Mouse (Mus musculus): ENCODE measurements around the gene Fam90a1a.
"Not testable (repeated sequence)": the region's sequence is repeated elsewhere in the genome, so short reads cannot be mapped to it uniquely, and the experiment has no call there.

The Fam90a1a gene

DNA sequence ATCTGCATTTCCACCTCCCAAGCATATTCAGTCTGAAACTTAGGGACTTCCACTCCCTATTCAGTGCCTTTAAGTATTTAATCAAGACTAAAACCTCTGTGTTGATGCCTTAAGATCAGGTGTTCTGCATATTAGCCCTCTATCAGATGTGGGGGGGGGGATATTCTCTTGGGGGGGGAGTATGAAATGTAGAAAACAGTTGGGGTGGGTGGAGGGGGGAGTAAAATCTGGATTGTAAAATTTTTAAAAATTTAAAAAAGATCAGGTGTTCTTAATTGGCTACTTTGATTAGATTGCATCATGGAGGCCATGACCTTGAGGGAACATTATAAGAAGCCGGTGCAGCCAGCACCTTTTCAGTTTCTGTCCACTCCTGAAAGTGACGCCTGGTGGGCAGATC is at the start of gene Fam90a1a:
TSS of gene Fam90a1a (plus strand) at position 301 of the 400 bp plus-strand sequence.
- DNase-seq (ENCODE audit: low read depth, low spot score) = no peak

DNA sequence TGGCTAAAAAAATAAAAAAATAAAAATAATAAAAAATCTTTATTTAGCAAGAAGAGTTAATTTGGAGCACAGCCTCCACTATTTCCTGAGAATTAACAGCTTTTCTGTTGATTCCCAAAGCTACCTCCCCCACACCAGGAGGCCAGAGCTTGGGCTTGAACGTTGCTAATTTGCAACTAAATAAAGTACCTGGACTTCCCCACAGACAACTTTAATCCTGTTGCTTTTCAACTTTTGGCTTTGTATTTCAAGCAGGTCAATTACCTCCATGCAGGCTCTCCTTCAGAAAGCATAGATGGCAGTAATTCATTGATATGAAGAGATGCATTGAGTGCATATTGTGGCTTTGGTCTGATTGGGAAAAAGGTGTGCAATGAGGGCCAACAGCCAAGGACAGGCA is 46.6 kb upstream of the Fam90a1a start:
- DNase-seq (ENCODE audit: low read depth, low spot score) = no peak

DNA sequence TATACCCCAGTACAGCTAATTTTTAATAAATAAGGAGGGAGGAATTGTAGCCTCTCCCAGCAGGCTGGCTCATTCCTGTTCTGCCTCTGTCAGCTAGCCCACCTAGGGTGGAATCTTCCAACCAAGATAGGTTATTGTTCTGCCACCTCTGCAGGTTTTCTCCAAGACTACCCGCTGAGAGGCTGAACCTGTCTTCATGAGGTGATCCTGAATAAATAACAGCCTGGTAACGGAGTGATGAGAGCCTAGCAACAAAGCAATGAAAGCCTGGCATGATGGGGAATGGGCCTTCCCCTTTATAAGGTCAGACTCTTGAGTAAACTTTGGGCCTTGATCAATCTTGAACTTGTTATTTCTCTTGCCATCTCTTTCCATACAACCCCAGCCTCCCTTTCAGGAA is 46.0 kb upstream of the Fam90a1a start:
- DNase-seq (ENCODE audit: low read depth, low spot score) = no peak

DNA sequence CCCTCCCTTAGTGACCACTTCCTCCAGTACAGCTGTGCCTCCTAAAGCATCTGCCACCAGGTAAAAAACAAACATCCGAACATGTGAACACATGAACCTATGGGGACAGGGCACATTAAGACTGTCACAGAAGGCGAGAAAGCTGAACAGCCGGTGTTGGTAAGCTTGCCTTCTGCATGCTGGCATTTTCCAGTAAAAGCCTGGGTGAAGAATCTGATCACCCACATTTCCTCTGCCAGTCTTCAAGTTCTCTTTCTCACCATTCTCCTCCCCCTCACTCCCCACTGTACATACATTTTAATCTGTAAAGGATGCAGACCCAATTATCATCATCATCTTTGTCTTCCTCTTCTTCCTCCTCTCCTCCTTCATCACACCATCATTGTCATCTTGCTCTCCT is 42.9 kb upstream of the Fam90a1a start:
- DNase-seq (ENCODE audit: low read depth, low spot score) = no peak

DNA sequence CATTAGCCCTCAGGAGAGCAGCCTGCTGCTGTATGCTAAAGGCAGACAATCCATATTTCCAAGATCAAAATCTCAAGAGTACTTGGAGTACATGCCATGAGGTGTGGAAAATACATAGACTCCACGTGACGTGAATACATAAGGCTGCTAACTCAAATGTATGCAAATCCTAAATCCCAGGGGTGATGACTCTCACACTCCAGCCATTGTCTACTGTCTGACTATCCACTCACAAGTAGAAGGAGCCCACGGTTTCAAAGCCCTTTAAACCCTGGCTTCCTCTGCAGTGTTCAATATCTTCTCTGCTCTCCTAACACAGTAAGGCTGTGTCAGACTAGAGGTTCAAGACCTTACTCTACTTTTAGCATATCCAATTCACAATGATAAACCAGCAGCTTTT is 27.8 kb upstream of the Fam90a1a start:
- DNase-seq (ENCODE audit: low read depth, low spot score) = not testable (repeated sequence)

DNA sequence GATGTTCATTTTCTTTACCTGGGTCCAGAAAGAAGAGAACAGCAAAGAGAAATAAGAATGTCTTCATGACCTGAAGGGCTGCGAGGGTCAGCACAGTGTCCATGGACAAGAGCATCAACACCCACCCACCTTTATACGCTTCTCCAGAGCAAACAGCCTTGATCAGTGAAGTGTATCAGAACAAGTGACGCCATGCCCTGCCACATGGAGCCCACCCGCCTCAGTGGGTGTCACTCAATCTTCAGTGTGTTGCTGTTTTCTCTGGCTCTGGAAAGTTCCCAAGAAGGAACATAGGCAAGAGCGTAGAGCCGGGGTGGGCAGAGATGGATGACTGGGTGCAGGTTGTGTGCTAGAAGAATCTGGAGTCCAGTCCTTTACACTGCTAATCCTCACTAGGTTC is 25.9 kb upstream of the Fam90a1a start, which contains the start of gene Defb15:
TSS of gene Defb15 (minus strand) at position 101 of the 400 bp plus-strand sequence.
- no peak for DNase-seq (ENCODE audit: low read depth, low spot score)

DNA sequence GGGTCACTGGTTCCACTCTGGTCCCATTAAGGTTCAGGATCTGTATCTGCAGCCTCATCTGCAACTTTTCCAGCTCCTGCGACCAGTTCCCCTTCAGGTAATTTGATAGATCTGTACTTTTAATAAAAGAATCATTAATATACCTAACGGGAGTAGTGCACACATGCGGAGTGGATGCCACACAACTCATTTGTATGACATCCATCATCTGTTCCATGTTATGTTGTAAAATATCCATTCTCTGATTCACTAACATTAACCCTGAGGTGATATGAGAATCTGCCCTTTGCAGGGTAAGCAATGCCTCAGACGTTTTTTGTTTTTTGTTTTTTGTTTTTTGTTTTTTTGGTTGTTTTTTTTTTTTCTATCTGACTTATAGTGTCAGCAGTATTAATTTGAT is 20.5 kb upstream of the Fam90a1a start, which contains the start of gene Defb35:
TSS of gene Defb35 (plus strand) at position 301 of the 400 bp plus-strand sequence.
- not testable (repeated sequence) for DNase-seq (ENCODE audit: low read depth, low spot score)

DNA sequence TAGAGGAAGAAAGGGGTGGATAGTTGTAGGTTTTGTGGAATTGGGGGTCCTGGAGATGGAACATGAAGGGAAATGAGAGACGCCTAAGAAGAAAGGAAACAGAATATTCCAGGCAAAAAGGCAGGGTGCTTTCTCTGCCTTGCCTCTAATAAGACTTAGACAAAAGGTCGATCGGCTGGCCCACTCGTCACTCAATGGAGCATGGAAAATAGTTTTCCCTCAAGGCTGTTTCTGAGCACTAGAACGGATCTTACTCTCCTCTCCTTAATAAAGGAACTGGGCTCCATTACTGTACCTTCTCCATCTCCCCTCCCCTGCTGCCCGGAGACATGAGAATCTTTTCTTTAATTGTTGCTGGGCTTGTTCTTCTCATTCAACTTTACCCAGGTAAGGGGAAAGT is 12.1 kb upstream of the Fam90a1a start, which contains the start of gene Defb13:
TSS of gene Defb13 (plus strand) at position 301 of the 400 bp plus-strand sequence.
- DNase-seq (ENCODE audit: low read depth, low spot score) = no peak

DNA sequence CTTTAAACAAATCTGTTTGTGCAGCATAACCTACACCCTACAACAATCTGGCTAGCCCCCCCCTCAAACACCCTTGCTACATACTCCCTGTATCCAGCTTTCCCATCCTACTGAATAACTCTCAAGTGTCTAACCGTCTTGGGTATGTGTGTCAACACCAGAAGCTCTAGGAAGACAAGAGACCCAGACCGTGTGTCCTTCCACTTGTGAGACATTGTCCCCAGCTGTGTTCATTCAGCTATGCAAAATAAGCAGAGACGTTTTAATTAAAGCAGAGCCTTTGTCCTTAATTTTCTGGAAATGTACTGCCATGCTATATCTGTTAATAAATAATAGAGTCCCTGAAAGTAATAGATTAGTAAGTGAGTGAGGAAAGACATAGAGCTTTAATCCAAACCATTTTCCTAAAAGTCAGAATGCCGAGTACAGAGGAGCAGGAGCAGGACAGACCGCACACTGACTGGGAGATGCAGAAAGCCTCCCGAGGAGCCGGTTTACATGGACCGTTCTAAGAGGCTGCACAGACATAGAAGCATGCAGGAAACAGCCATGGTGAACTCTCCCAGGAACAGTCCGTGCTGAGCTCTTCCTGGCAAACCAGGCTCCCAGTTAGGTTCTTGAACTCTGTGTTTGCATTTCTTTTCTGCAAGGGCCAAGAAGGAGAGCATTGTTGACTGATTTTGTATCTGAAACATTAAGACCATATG is 11.1 kb upstream of the Fam90a1a start:
- DNase-seq (ENCODE audit: low read depth, low spot score) = no peak

DNA sequence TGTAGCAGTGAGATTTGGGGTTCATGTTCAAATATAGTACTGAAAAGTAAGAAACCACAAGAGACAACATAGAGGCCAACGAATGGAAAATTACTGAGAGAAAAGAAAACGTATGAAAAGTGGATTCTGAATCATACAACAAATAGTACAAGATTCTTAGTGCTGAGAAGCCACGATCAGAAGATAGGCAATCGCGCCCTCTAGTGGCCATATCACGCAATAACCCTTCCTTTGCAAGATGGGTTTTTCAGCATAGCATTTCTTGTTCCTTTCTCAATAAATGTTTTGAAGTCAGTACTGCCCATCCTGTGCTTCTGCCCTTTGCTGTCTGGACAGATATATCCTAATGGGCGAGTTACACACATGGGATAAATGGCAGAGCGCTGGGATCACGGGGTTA is 3.2 kb upstream of the Fam90a1a start:
- DNase-seq (ENCODE audit: low read depth, low spot score) = peak; percentile 38

DNA sequence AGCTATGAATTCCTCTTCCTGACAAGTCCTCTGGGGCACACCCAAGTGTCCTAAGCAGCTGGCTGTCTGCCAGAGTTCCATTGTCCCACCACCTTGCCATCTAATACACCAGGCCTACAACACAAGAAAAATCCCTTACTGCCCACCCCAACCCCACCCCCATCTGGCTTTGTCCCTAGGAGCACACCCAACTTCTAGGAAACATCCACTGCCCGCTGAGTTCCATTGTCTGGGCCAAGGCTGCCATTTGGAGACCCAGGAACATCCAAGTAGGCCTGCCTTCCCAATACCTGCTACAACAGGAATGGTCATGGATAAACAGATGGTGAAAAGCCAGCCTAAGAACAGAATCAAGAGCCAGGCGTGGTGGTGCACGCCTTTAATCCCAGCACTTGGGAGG is 2.2 kb upstream of the Fam90a1a start:
- no peak for DNase-seq (ENCODE audit: low read depth, low spot score)

DNA sequence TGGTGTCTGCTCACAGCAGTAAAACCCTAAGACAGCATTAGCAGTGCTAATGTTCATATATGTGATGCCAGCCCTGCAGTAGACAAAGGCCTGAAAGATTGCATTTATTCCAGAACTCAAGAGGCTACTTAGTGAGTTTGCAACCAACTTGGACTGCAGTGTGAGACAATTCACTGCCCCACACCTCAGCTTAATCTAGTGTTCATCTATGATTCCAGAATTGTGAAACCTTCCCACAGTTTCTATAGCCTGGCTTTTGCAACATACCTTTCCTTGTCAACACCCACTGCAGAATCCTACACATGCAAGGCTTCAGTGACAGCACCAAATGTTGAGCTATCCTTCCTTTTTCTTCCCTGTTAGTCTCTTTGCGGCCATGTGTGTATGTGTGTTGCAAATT is 8.1 kb downstream of the Fam90a1a start:
- DNase-seq (ENCODE audit: low read depth, low spot score) = no peak

DNA sequence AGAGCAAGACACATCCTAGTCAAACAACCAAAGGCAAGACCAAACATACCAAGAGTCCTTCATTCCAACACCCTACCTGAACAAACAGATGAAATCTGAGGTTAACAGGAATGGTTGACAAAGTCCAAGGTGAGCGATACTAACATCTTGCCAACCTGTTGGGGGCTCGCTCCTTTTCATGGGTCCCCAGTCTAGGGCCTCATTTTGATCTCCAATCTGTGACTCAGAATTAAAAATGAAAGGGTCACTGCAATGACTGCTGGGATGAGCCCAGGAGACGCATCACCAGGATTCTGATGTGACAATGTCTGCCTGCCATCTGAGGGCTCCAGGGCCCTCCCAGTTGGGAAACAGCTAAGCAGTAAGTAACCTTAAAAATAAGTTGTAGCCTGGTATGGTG is 11.0 kb downstream of the Fam90a1a start, which contains the start of gene Ccdc70:
TSS of gene Ccdc70 (plus strand) at position 301 of the 400 bp plus-strand sequence.
- no peak for DNase-seq (ENCODE audit: low read depth, low spot score)

DNA sequence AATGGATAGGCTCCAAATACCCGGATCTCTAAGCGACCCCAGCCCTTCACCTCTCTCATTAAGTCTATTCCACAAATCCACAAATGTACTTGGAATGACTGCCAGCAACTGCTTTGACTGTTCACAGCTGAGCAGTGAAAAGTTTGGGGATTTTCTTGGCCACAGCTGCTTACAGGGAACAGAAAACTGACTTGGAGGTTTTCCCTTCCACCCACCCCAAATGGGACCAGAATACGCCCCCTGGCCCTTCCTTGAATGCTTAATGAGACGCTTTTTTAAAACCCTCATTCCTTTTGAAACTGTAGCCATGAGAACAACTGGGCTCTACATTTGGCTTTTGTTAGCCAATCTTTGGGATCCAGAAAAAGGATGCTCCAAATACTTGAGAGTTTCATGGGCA is 19.7 kb downstream of the Fam90a1a start:
- DNase-seq (ENCODE audit: low read depth, low spot score) = no peak

DNA sequence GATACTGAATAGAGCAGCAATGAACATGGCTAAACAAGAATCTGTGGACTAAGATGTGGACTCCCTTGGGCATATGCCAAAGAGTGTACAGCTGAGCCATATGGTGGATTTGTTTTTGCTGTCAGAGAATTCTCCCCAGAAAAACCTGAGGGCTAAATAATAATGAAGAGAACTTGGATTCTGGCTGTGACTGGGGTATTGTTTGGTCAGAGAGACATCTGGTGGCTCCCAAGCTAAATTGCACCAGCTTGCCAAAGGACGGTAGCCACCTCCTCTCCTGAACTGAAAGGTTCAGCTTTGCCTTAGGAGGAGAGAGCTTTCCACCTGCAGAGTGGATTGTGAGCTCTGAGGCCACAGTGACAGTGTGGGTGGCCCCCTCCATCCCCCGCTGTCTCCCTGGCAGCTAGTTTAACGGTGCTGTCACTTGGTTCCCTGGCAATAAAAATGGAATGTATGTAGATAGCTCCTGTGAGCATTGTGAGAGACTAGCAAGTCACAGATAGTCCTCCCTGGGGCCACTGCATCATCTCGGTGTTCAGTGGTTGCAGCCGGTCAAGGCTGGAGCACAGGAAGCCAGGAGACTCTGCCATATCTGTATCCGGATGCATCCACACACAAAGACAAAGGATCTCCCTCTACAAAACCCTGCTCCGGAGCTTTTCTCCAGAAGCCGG is 23.3 kb downstream of the Fam90a1a start:
- DNase-seq (ENCODE audit: low read depth, low spot score) = no peak

DNA sequence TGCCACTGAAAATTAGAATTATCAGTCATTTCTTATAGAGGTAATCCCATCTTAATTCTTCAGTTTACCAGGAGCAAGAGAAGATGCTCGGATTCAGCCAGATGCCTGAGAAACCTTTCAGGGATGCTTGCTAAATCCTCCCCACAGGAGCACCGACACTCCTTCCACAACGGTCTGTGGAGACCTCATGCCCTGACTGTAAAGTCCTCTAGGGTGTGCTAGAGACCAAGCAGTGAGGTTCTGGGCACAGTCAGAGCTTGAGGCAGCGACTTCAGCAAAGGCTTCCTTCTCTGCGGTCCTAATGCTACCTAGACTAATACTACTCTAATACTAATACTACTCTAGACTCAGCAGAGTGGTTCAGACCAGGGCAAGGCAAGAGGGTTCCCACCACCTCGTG is 33.7 kb downstream of the Fam90a1a start:
- peak; percentile 43 for DNase-seq (ENCODE audit: low read depth, low spot score)

DNA sequence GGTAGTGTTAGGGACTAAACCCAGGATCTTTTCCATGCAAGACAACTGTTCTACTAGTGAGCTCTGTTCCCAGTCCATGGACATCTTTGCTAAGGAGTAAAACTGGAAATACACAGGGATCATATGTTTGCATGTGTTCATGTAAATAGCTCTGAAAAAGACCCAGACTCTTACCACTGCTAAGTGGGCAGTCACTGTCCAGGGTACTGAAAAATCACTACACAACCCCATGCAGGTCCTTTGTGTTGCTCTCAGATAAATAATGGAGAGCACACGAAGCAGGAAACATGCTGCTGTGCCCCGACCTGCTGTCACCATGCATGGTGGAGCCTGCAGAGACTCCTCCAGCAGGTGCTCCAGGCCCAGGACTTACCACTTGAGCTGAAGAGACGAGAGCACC is 36.7 kb downstream of the Fam90a1a start:
- DNase-seq (ENCODE audit: low read depth, low spot score) = no peak

DNA sequence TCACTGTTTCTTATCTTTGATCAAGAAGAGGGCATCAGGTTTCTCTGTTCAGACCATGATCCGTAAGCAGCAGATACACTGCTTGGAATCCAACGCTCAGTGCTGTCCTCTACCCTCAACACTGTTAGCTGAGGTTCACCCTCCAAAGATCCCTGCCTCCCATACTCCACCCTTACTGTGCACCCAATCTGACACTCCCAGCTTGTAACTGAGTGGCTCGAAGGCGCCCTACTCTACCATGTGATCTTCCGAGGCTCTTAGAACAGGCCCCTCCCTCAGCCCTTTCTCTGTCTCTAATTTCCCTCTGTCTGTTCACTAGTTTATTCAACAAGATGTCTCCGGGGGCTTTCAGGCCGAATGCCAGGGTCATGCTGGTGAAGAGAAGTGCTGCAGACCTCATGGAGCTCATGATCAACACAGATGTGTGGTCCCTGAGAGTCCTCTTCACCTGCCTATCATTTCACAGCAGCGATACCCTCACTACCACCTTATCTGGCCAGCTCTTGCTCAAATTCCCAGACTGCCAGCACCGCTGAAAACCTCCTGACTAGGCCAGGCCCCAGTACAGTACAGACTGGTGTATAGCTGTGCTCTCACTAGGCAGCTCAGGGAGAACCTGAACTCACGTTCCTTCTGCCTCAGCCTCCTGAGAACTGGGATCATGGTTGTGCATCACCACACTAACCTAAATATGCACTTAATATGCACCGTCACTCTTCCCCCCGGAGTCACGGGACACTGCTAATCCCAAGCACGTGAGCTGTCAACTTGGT is 46.4 kb downstream of the Fam90a1a start:
- no peak for DNase-seq (ENCODE audit: low read depth, low spot score)

DNA sequence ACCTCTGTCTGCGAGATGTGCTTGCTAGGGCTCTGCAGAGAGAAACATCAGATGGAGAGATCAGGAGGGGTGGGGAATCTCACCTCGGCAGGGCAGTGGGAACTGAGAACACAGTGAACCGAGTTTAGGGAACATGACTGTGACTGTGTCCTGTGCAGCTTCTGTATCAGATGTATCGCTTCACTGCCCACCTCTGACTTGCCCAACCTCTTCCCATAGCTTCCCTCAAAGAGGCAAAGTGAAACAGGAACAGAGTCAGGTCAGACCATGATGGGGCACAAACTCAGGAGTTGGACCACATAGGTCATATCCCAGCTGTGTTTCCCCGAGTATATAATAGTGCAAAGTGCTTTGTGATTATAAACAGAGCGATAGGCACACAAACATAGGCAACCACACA is 47.9 kb downstream of the Fam90a1a start:
- DNase-seq (ENCODE audit: low read depth, low spot score) = no peak

DNA sequence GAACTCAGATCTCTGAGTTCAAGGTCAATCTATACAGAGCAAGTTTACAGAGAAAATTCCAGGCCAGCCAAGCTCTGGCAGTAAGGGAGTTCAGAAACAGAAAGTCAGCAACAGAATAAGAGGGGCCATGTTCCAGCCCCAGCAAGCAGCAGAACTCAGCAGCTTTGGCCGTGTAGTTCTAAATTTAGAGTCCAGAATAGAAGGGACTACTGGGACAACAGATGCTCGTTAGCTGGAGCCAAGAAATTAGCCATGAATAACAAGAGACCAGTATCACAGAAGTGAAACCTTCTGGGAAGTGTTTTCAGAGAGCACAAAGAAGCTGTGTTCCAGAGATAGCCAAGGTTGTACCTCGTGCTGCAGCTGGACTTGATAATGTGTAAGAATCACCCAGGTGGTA is 50.9 kb downstream of the Fam90a1a start:
- DNase-seq (ENCODE audit: low read depth, low spot score) = no peak

DNA sequence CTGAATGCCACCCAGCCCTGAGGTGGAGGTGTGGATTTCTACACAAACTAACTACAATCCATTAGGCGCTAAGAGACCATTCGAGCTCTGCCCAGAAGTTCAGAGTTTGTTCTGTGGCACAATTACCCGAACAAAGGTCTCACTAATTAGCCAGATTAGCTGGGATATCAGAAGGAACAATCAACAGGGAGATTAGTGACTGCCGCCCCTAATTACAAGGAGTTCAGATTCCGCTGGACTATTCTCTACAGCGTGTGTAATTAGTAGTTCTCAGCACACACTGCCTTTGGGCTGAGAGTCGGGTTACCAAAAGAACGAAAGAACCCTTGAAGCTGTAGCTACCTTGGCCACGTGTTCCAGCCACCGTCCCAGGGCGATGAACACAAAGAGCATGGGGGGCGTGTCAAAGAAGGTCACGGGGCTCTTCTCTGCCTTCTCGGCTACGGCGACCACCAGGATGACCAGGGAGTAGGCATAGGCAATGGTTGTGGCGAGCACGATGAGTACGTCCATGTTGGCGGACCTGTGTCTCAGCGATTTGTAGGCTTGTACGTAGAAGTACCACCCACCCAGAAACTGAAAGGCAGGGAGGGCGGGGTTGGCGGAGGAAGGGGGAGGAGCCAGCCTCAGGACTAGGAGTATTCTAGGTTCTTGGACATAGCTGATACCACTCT is 54.7 kb downstream of the Fam90a1a start:
- DNase-seq (ENCODE audit: low read depth, low spot score) = peak; percentile 12
